Mouse (Mus musculus): Measurements from ENCODE around the gene Psmd3.

Gene Psmd3

GRCm38 (mm10) chr11:98735111-98735510, 52.8 kb downstream of the Psmd3 start:
- no peak for TF ChIP-seq GATA4 (IDR thresholded peaks at IDR 0.05; ENCODE audit: insufficient replicate concordance, low read length)

GRCm38 (mm10) chr11:98736176-98736575, 53.8 kb downstream of the Psmd3 start:
- TF ChIP-seq GATA4 (IDR thresholded peaks at IDR 0.05; ENCODE audit: insufficient replicate concordance, low read length), result no peak

GRCm38 (mm10) chr11:98738428-98738911, 56.1 kb downstream of the Psmd3 start:
- no peak for TF ChIP-seq GATA4 (IDR thresholded peaks at IDR 0.05; ENCODE audit: insufficient replicate concordance, low read length)

GRCm38 (mm10) chr11:98738925-98739324, 56.6 kb downstream of the Psmd3 start:
- no peak for TF ChIP-seq GATA4 (IDR thresholded peaks at IDR 0.05; ENCODE audit: insufficient replicate concordance, low read length)

- TF ChIP-seq GATA4 (IDR thresholded peaks at IDR 0.05; ENCODE audit: insufficient replicate concordance, low read length), result no peak
Measured at GRCm38 (mm10) chr11:98740026-98740392, 57.7 kb downstream of the Psmd3 start.

GRCm38 (mm10) chr11:98740393-98741050, 58.2 kb downstream of the Psmd3 start, which contains the start of gene Thra:
Thra (plus strand) TSS chr11:98740638.
- no peak for TF ChIP-seq GATA4 (IDR thresholded peaks at IDR 0.05; ENCODE audit: insufficient replicate concordance, low read length)

- TF ChIP-seq GATA4 (IDR thresholded peaks at IDR 0.05; ENCODE audit: insufficient replicate concordance, low read length), result no peak
Measured at GRCm38 (mm10) chr11:98741051-98741620, 58.8 kb downstream of the Psmd3 start.

- TF ChIP-seq GATA4 (IDR thresholded peaks at IDR 0.05; ENCODE audit: insufficient replicate concordance, low read length), result no peak
Measured at GRCm38 (mm10) chr11:98741622-98742396, 59.5 kb downstream of the Psmd3 start.

GRCm38 (mm10) chr11:98742397-98743291, 60.3 kb downstream of the Psmd3 start:
- TF ChIP-seq GATA4 (IDR thresholded peaks at IDR 0.05; ENCODE audit: insufficient replicate concordance, low read length), result no peak

GRCm38 (mm10) chr11:98743655-98744345, 61.4 kb downstream of the Psmd3 start:
- TF ChIP-seq GATA4 (IDR thresholded peaks at IDR 0.05; ENCODE audit: insufficient replicate concordance, low read length), result no peak

- TF ChIP-seq GATA4 (IDR thresholded peaks at IDR 0.05; ENCODE audit: insufficient replicate concordance, low read length), result no peak
Measured at GRCm38 (mm10) chr11:98744456-98745019, 62.2 kb downstream of the Psmd3 start.

Data from liver, adult (tissue).